Mouse (Mus musculus): ENCODE data around the gene Cebpz.

The Cebpz gene

GRCm38 (mm10) chr17:78895394-78895793 lies 41.5 kb downstream of the Cebpz start:
- peak; percentile 76 for DNase-seq

GRCm38 (mm10) chr17:78894991-78895390 lies 41.9 kb downstream of the Cebpz start:
- DNase-seq = no peak

GRCm38 (mm10) chr17:78891020-78891419 lies 45.8 kb downstream of the Cebpz start:
- DNase-seq = no peak

GRCm38 (mm10) chr17:78889184-78889583 lies 47.7 kb downstream of the Cebpz start:
- DNase-seq = no peak

GRCm38 (mm10) chr17:78888554-78888953 lies 48.3 kb downstream of the Cebpz start:
- no peak for DNase-seq

GRCm38 (mm10) chr17:78885286-78886065 lies 51.4 kb downstream of the Cebpz start:
- no peak for DNase-seq

- no peak for DNase-seq
Measured at GRCm38 (mm10) chr17:78883291-78883690, 53.6 kb downstream of the Cebpz start.

- peak; percentile 90 for DNase-seq
Measured at GRCm38 (mm10) chr17:78882401-78883112, 54.3 kb downstream of the Cebpz start, which contains the start of gene Eif2ak2. Gene Eif2ak2 (minus strand): TSS chr17:78882573.

- no peak for DNase-seq
Measured at GRCm38 (mm10) chr17:78881878-78882304, 55.0 kb downstream of the Cebpz start.

GRCm38 (mm10) chr17:78873886-78874285 lies 63.0 kb downstream of the Cebpz start:
- DNase-seq = no peak
